Mouse (Mus musculus) intestine, embryonic 16.5 days (tissue): ENCODE measurements at regions not wholly inside any gene's neighbourhood (a gene's known extent, or its start where the extent isn't known, plus 50 kb on each side); places are given as distances from the start of the nearest gene placed in this dataset.

Experiments used
- ATAC-seq: fragments of 200-750 bp; cut with Nextera tagmentation; 2 replicates; pipeline ENCODE4 v1.8.0; 2017; ENCODE audit warnings: moderate TSS enrichment, moderate library complexity
- H3K27ac ChIP-seq: fragments of 300-500 bp; sonication (generic); 2 replicates; pipeline ENCODE4 v1.5.1; 2014; ENCODE audit warnings: mild to moderate bottlenecking, low read length
- H3K27me3 ChIP-seq: fragments of 300-500 bp; sonication (generic); replicated peaks from 2 replicates; pipeline ENCODE4 v1.6.1; 2014; ENCODE audit warnings: low read length, control low read depth, mixed read lengths; ENCODE audit not compliant: control insufficient read depth, insufficient read depth
- H3K36me3 ChIP-seq: fragments of 300-500 bp; sonication (generic); 2 replicates; pipeline ENCODE4 v1.6.1; 2014; ENCODE audit warnings: low read length, control low read depth; ENCODE audit not compliant: control insufficient read depth, insufficient read depth
- H3K4me1 ChIP-seq: fragments of 300-500 bp; sonication (generic); 2 replicates; pipeline ENCODE4 v1.6.1; 2014; ENCODE audit warnings: low read length, control low read depth, mixed read lengths; ENCODE audit not compliant: control insufficient read depth, insufficient read depth
- H3K4me2 ChIP-seq: fragments of 300-500 bp; sonication (generic); 2 replicates; pipeline ENCODE4 v1.6.1; 2014; ENCODE audit warnings: low read depth, low read length, control low read depth
- H3K4me3 ChIP-seq: fragments of 300-500 bp; sonication (generic); 2 replicates; pipeline ENCODE4 v1.5.1; 2014; ENCODE audit warnings: mild to moderate bottlenecking, low read length
- H3K9ac ChIP-seq: fragments of 300-500 bp; sonication (generic); 2 replicates; pipeline ENCODE4 v1.6.1; 2014; ENCODE audit warnings: low read depth, low read length
- H3K9me3 ChIP-seq: fragments of 300-500 bp; sonication (generic); 2 replicates; pipeline ENCODE4 v1.6.1; 2016; ENCODE audit warnings: low read length, control low read depth; ENCODE audit not compliant: control insufficient read depth
- WGBS: fragments of 180-500 bp; shearing (Covaris S2); extraction: QIAGEN DNeasy Blood & Tissue Kit; methylation state at CpG from one replicate; pipeline ENCODE4 v1.1.7; 2014; 5-methylcytosine and 5-hydroxymethylcytosine counted together

- 63% methylated on average over 2 of the region's 2 CpGs for WGBS
- H3K9ac ChIP-seq: no peak overlapping the region
- H3K4me1 ChIP-seq: peaks cover 12% of the 10 kb centered on the region; the same call in 1 of the 2 replicates
- ATAC-seq: no peak
- no peaks in the 10 kb centered on the region for H3K36me3 ChIP-seq
- no peaks in the 10 kb centered on the region for H3K27me3 ChIP-seq
- H3K27ac ChIP-seq: no peak overlapping the region
- H3K9me3 ChIP-seq: no peaks in the 10 kb centered on the region
- H3K4me3 ChIP-seq: no peak overlapping the region
- H3K4me2 ChIP-seq: no peak overlapping the region
Measured at GRCm38 (mm10) chr15:36719241-36719640, 288.3 kb downstream of the Zfp706 start.

GRCm38 (mm10) chr15:36717835-36718234 lies 289.7 kb downstream of the Zfp706 start:
- no peak for ATAC-seq
- H3K27ac ChIP-seq: no peak overlapping the region
- peaks cover 12% of the 10 kb centered on the region; the same call in 1 of the 2 replicates for H3K4me1 ChIP-seq
- H3K4me2 ChIP-seq: no peak overlapping the region
- WGBS: 75% methylated on average over 6 of the region's 6 CpGs
- H3K36me3 ChIP-seq: no peaks in the 10 kb centered on the region
- H3K27me3 ChIP-seq: no peaks in the 10 kb centered on the region
- H3K4me3 ChIP-seq: no peak overlapping the region
- no peaks in the 10 kb centered on the region for H3K9me3 ChIP-seq
- H3K9ac ChIP-seq: no peak overlapping the region

- Histone ChIP-seq H3K9ac (peak overlapping the region; percentile 41; the same call in 1 of the 2 replicates), H3K4me2 (peak overlapping the region; percentile 51; the same call in 1 of the 2 replicates), H3K27me3 (no peaks in the 10 kb centered on the region), H3K27ac (peak overlapping the region; percentile 57), H3K4me3 (no peak overlapping the region), H3K36me3 (no peaks in the 10 kb centered on the region), H3K4me1 (peaks cover 9% of the 10 kb centered on the region; the same call in 1 of the 2 replicates), H3K9me3 (no peaks in the 10 kb centered on the region)
- no peak for ATAC-seq
Measured at GRCm38 (mm10) chr15:36716686-36717038, 290.9 kb downstream of the Zfp706 start.

- ATAC-seq: peak; percentile 88
- Histone ChIP-seq H3K4me2 (peak overlapping the region; percentile 51), H3K4me3 (peak overlapping the region; percentile 45), H3K27ac (peak overlapping the region; percentile 57), H3K4me1 (peaks cover 9% of the 10 kb centered on the region; the same call in 1 of the 2 replicates), H3K27me3 (no peaks in the 10 kb centered on the region), H3K9me3 (no peaks in the 10 kb centered on the region), H3K36me3 (no peaks in the 10 kb centered on the region), H3K9ac (peak overlapping the region; percentile 41)
- WGBS: 9% methylated on average over 26 of the region's 26 CpGs
Measured at GRCm38 (mm10) chr15:36715745-36716685, 291.6 kb downstream of the Zfp706 start.

GRCm38 (mm10) chr15:36715159-36715558 lies 292.4 kb downstream of the Zfp706 start:
- no peak overlapping the region for H3K4me3 ChIP-seq
- H3K27ac ChIP-seq: no peak overlapping the region
- no peak overlapping the region for H3K4me2 ChIP-seq
- no peaks in the 10 kb centered on the region for H3K36me3 ChIP-seq
- H3K9ac ChIP-seq: no peak overlapping the region
- ATAC-seq: no peak
- H3K9me3 ChIP-seq: no peaks in the 10 kb centered on the region
- WGBS: 90% methylated on average over 6 of the region's 6 CpGs
- H3K4me1 ChIP-seq: peaks cover 9% of the 10 kb centered on the region; the same call in 1 of the 2 replicates
- no peaks in the 10 kb centered on the region for H3K27me3 ChIP-seq

- H3K4me1 ChIP-seq: no peaks in the 10 kb centered on the region
- no peaks in the 10 kb centered on the region for H3K36me3 ChIP-seq
- H3K4me3 ChIP-seq: no peak overlapping the region
- no peaks in the 10 kb centered on the region for H3K9me3 ChIP-seq
- H3K27me3 ChIP-seq: no peaks in the 10 kb centered on the region
- WGBS: 46% methylated on average over 3 of the region's 3 CpGs
- H3K4me2 ChIP-seq: no peak overlapping the region
- H3K27ac ChIP-seq: no peak overlapping the region
- peak; percentile 19; the same call in 1 of the 2 replicates for ATAC-seq
- H3K9ac ChIP-seq: no peak overlapping the region
Measured at GRCm38 (mm10) chr15:36709788-36710187, 297.8 kb downstream of the Zfp706 start.

GRCm38 (mm10) chr15:36708471-36708870 lies 299.1 kb downstream of the Zfp706 start:
- no peaks in the 10 kb centered on the region for H3K36me3 ChIP-seq
- H3K4me2 ChIP-seq: no peak overlapping the region
- H3K4me3 ChIP-seq: no peak overlapping the region
- H3K9me3 ChIP-seq: no peaks in the 10 kb centered on the region
- H3K4me1 ChIP-seq: no peaks in the 10 kb centered on the region
- 9% methylated on average over 3 of the region's 3 CpGs for WGBS
- H3K27me3 ChIP-seq: no peaks in the 10 kb centered on the region
- H3K27ac ChIP-seq: no peak overlapping the region
- peak; percentile 62; the same call in 1 of the 2 replicates for ATAC-seq
- no peak overlapping the region for H3K9ac ChIP-seq

GRCm38 (mm10) chr15:36705990-36706389 lies 301.6 kb downstream of the Zfp706 start:
- H3K4me1 ChIP-seq: no peaks in the 10 kb centered on the region
- no peaks in the 10 kb centered on the region for H3K36me3 ChIP-seq
- no peaks in the 10 kb centered on the region for H3K9me3 ChIP-seq
- no peak overlapping the region for H3K4me3 ChIP-seq
- no peak overlapping the region for H3K9ac ChIP-seq
- no peak overlapping the region for H3K4me2 ChIP-seq
- no peaks in the 10 kb centered on the region for H3K27me3 ChIP-seq
- ATAC-seq: peak; percentile 51; the same call in 1 of the 2 replicates
- 31% methylated on average over 4 of the region's 4 CpGs for WGBS
- H3K27ac ChIP-seq: no peak overlapping the region

GRCm38 (mm10) chr15:36705391-36705790 lies 302.2 kb downstream of the Zfp706 start:
- Histone ChIP-seq H3K27ac (no peak overlapping the region), H3K27me3 (no peaks in the 10 kb centered on the region), H3K36me3 (no peaks in the 10 kb centered on the region), H3K4me1 (no peaks in the 10 kb centered on the region), H3K9ac (no peak overlapping the region), H3K4me2 (no peak overlapping the region), H3K4me3 (no peak overlapping the region), H3K9me3 (no peaks in the 10 kb centered on the region)
- WGBS: 37% methylated on average over 2 of the region's 2 CpGs
- ATAC-seq: no peak
